Mouse (Mus musculus): ENCODE results near the gene Arhgap27.

DNA sequence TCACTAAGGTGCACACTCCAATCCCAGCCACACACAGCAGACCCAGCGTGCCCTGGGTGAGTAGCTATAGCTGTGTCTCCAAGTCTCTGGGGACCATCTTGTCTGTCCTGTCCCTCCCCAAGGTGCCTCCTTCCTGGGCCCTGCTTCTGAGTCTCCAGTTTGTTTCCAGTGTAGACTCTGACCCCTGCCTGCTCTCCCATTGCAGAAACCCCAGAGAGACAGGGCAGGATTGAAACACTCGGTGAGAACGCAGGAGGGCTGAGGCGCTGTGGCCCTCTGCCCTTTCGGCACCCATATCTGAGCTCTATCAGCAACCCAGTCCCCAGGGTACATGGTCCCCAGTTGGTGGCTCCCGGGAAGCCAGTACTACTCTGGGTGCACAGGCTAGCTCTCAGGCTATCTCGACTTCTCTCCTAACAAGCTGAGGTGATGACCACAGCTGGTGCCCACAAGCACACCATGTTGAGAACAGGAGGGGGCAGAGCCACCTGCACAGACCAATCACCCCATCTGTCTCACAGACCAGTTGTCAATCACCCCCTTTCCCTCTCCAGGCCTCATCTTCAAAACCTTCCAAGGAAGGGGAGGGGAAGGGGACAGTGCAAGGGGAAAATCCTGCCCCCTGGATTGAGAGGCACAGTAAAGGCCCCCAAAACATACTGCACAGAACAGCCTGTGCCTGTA, 17.9 kb downstream of the Arhgap27 start:
- TF ChIP-seq CTCF (conservative IDR thresholded peaks at IDR 0.05 in 1 of 2, IDR thresholded peaks at IDR 0.05 in 1 of 2; ENCODE audit: low read depth in 2 of 2, low read length in 2 of 2): no peak
- no peak for TF ChIP-seq JUN (IDR thresholded peaks at IDR 0.05; ENCODE audit: insufficient read depth, low read depth, low read length)
- no peak; the same call in 1 of the 2 replicates for TF ChIP-seq MEF2A (IDR thresholded peaks at IDR 0.05; ENCODE audit: borderline replicate concordance, low read depth, low read length)
- no peak for TF ChIP-seq IRF4 (IDR thresholded peaks at IDR 0.05; ENCODE audit: low read depth, low read length)
- TF ChIP-seq POLR2A (IDR thresholded peaks at IDR 0.05; ENCODE audit: low read depth, low read length): no peak; the same call in 1 of the 2 replicates
- no peak for TF ChIP-seq ZC3H11A (IDR thresholded peaks at IDR 0.05; ENCODE audit: low read depth, low read length)
- no peak for TF ChIP-seq MAFK (IDR thresholded peaks at IDR 0.05; ENCODE audit: insufficient replicate concordance, low read length)
- no peak for TF ChIP-seq TBP (conservative IDR thresholded peaks at IDR 0.05; ENCODE audit: low read depth, low read length)
